Mouse (Mus musculus) liver, postnatal 0 days (tissue): ENCODE results near the gene Klhdc1. TPM values are rescaled to one million over a fixed set of nuclear protein-coding genes. Genes with fewer than 3 reads are reported as not detected.

ENCODE experiments used
- ATAC-seq: fragments of 200-750 bp; cut with Nextera tagmentation; 2 replicates; pipeline ENCODE4 v1.8.0; 2017; ENCODE audit warnings: mild to moderate bottlenecking, moderate library complexity
- DNase-seq: peaks from one replicate; pipeline ENCODE4 v3.0.0-alpha.2; 2016
- H3K27ac ChIP-seq: fragments of 300-500 bp; sonication (generic); 2 replicates; pipeline ENCODE4 v1.5.1; 2014; ENCODE audit warnings: antibody characterized with exemption, moderate library complexity, mild to moderate bottlenecking, low read depth
- H3K27me3 ChIP-seq: fragments of 300-500 bp; sonication (generic); 2 replicates; pipeline ENCODE4 v1.6.1; 2014; ENCODE audit warnings: low read length, control low read depth, mixed read lengths; ENCODE audit not compliant: insufficient read depth
- H3K36me3 ChIP-seq: fragments of 300-500 bp; sonication (generic); replicated peaks from 2 replicates; pipeline ENCODE4 v1.6.1; 2014; ENCODE audit warnings: mild to moderate bottlenecking, control low read depth, low read length, moderate library complexity, mixed read lengths; ENCODE audit not compliant: insufficient read depth
- H3K4me1 ChIP-seq: fragments of 300-500 bp; sonication (generic); 2 replicates; pipeline ENCODE4 v1.6.1; 2014; ENCODE audit warnings: antibody characterized with exemption, mild to moderate bottlenecking, control low read depth; ENCODE audit not compliant: insufficient read depth
- H3K4me2 ChIP-seq: fragments of 300-500 bp; sonication (generic); 2 replicates; pipeline ENCODE4 v1.6.1; 2014; ENCODE audit warnings: low read depth, mild to moderate bottlenecking, low read length, moderate library complexity, mixed read lengths
- H3K4me3 ChIP-seq: fragments of 300-500 bp; sonication (generic); 2 replicates; pipeline ENCODE4 v1.5.1; 2014; ENCODE audit warnings: low read depth, low read length
- H3K9ac ChIP-seq: fragments of 300-500 bp; sonication (generic); replicated peaks from 2 replicates; pipeline ENCODE4 v1.6.1; 2014; ENCODE audit warnings: mild to moderate bottlenecking, moderate library complexity
- H3K9me3 ChIP-seq: fragments of 300-500 bp; sonication (generic); 2 replicates; pipeline ENCODE4 v1.6.1; 2016; ENCODE audit warnings: mild to moderate bottlenecking, control low read depth, low read length, mixed read lengths
- CTCF ChIP-seq: sonication (generic); IDR thresholded peaks from 2 replicates; pipeline ENCODE4 v1.5.1; 2016; ENCODE audit warnings: antibody characterized with exemption, low read depth
- EP300 ChIP-seq: IDR thresholded peaks from 2 replicates; pipeline ENCODE4 v1.6.1; 2016; ENCODE audit warnings: antibody characterized with exemption, low read depth, mild to moderate bottlenecking
- WGBS: fragments of 180-500 bp; shearing (Covaris S2); extraction: QIAGEN DNeasy Blood & Tissue Kit; methylation state at CpG from one replicate; pipeline ENCODE4 v1.1.7; 2014; ENCODE audit not compliant: insufficient replicate concordance; 5-methylcytosine and 5-hydroxymethylcytosine counted together
- polyA plus RNA-seq: library from polyadenylated mRNA; unstranded; fragments of >200 nt; fragmentation: Nextera tagmentation; extraction: Ambion mirVana; gene quantifications from 2 replicates; pipeline ENCODE4 v1.2.1, GENCODE M21; 2015

The Klhdc1 gene
- polyA plus RNA-seq, 1 experiment from 2014 or later: 6.1 TPM

GRCm38 (mm10) chr12:69227776-69228466 lies 13.1 kb upstream of the Klhdc1 start, which contains the start of gene Pole2:
Gene Pole2 (minus strand): TSS chr12:69228195.
- Histone ChIP-seq H3K27ac (peak within 1 kb of the TSS; percentile 76), H3K27me3 (no peaks in the 10 kb centered on the region), H3K4me2 (peak within 1 kb of the TSS; percentile 72), H3K36me3 (peaks cover 6% of the 10 kb centered on the region; the same call in 1 of the 2 replicates), H3K9me3 (no peaks in the 10 kb centered on the region), H3K4me1 (peaks cover 8% of the 10 kb centered on the region), H3K9ac (peak within 1 kb of the TSS; percentile 72), H3K4me3 (peak within 1 kb of the TSS; percentile 67)
- TF ChIP-seq EP300: 0 out of 2 replicates have a peak, but pooled peaks have one; percentile 25
- TF ChIP-seq CTCF: no peak
- under 1% methylated on average over 36 of the region's 37 CpGs for WGBS
- DNase-seq: peak; percentile 92
- ATAC-seq: peak; percentile 96

GRCm38 (mm10) chr12:69229251-69229650 lies 11.7 kb upstream of the Klhdc1 start:
- H3K4me1 ChIP-seq: peaks cover 8% of the 10 kb centered on the region
- no peaks in the 10 kb centered on the region for H3K9me3 ChIP-seq
- DNase-seq: peak; percentile 63
- no peak for ATAC-seq
- no peak overlapping the region for H3K4me3 ChIP-seq
- TF ChIP-seq EP300 (no peak), CTCF (peak; percentile 61)
- no peak overlapping the region for H3K4me2 ChIP-seq
- no peak overlapping the region for H3K9ac ChIP-seq
- H3K36me3 ChIP-seq: peaks cover 6% of the 10 kb centered on the region; the same call in 1 of the 2 replicates
- 52% methylated on average over 2 of the region's 2 CpGs for WGBS
- no peaks in the 10 kb centered on the region for H3K27me3 ChIP-seq
- H3K27ac ChIP-seq: no peak overlapping the region

DNA sequence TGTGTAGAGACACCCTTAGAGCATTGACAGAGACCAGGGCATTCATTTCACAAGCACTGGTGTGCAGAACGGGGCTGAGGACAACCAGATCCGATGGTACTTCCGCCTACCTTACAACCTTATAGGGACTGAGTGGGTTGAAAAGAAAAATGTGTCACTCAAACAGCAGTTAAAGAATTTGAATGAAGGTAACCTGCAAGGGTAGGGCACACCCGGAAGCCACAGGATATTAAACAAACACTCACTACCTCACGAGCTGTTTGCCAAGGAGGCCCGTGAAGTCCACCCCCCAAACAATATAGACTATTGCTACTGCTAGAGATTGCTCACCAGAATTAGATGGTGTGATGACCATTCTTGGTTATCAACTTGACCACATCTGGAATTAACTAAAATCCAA lies 5.2 kb upstream of the Klhdc1 start:
- TF ChIP-seq EP300: no peak
- no peak for TF ChIP-seq CTCF

DNA sequence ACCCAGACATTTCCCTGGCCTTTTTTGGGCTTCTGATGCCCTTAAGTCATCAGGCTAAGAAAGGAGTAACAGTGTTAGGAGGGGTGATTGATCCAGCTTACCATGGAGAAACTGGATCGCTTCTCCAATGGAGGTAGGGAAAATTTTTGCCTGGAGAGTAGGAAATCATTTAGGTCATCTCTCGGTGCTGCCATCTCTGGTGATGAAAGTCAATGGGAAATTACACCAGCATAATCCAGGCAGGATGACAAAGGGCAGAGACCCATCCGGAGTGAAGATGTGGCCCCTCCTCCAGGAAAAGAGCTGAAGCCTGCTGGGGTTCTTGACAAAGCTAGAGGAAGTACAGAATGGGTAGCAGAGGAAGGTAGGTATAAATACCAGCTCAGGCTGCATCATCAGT lies 2.7 kb upstream of the Klhdc1 start:
- Histone ChIP-seq H3K27ac (no peak overlapping the region), H3K27me3 (no peaks in the 10 kb centered on the region), H3K9me3 (no peaks in the 10 kb centered on the region), H3K4me2 (no peak overlapping the region), H3K36me3 (no peaks in the 10 kb centered on the region), H3K4me3 (no peak overlapping the region), H3K9ac (no peak overlapping the region), H3K4me1 (peaks cover 6% of the 10 kb centered on the region; the same call in 1 of the 2 replicates)
- 46% methylated on average over 3 of the region's 3 CpGs for WGBS
- DNase-seq (no peak), ATAC-seq (no peak)
- no peak for TF ChIP-seq EP300
- TF ChIP-seq CTCF: no peak

More for the DNA sequence above, 5.2 kb upstream of the Klhdc1 start:
- no peaks in the 10 kb centered on the region for H3K36me3 ChIP-seq
- no peaks in the 10 kb centered on the region for H3K4me1 ChIP-seq
- WGBS: 75% methylated on average over 6 of the region's 6 CpGs
- H3K9me3 ChIP-seq: no peaks in the 10 kb centered on the region
- DNase-seq (no peak), ATAC-seq (no peak)
- no peak overlapping the region for H3K9ac ChIP-seq
- no peaks in the 10 kb centered on the region for H3K27me3 ChIP-seq
- H3K4me3 ChIP-seq: no peak overlapping the region
- H3K4me2 ChIP-seq: no peak overlapping the region
- no peak overlapping the region for H3K27ac ChIP-seq

GRCm38 (mm10) chr12:69241405-69241770 lies 412 bp downstream of the Klhdc1 start:
- ATAC-seq (no peak; the same call in 1 of the 2 replicates), DNase-seq (no peak)
- Histone ChIP-seq H3K36me3 (no peaks in the 10 kb centered on the region), H3K27ac (peak overlapping the region; percentile 74), H3K27me3 (no peaks in the 10 kb centered on the region), H3K9me3 (no peaks in the 10 kb centered on the region), H3K4me1 (peaks cover 6% of the 10 kb centered on the region; the same call in 1 of the 2 replicates), H3K4me3 (peak overlapping the region; percentile 85), H3K9ac (peak overlapping the region; percentile 84), H3K4me2 (peak overlapping the region; percentile 100)
- WGBS: 0% methylated on average over 3 of the region's 3 CpGs
- TF ChIP-seq CTCF: no peak
- no peak for TF ChIP-seq EP300

GRCm38 (mm10) chr12:69241771-69242431 lies 925 bp downstream of the Klhdc1 start:
- TF ChIP-seq EP300: no peak
- no peak for TF ChIP-seq CTCF
- Histone ChIP-seq H3K4me2 (peak overlapping the region; percentile 100), H3K27me3 (no peaks in the 10 kb centered on the region), H3K9ac (peak overlapping the region; percentile 84), H3K4me1 (peaks cover 6% of the 10 kb centered on the region; the same call in 1 of the 2 replicates), H3K4me3 (peak overlapping the region; percentile 85), H3K9me3 (no peaks in the 10 kb centered on the region), H3K36me3 (no peaks in the 10 kb centered on the region), H3K27ac (peak overlapping the region; percentile 74)
- DNase-seq: peak; percentile 73
- peak; percentile 88 for ATAC-seq
- under 1% methylated on average over 53 of the region's 64 CpGs for WGBS
